Mouse (Mus musculus) neural tube, embryonic 14.5 days (tissue): ENCODE results near the gene Nod2. TPM values are rescaled to one million over a fixed set of nuclear protein-coding genes. Genes with fewer than 3 reads are reported as not detected.

Experiments
- ATAC-seq: fragments of 200-750 bp; cut with Nextera tagmentation; 2 replicates; pipeline ENCODE4 v1.8.0; 2017; ENCODE audit warnings: low read depth, mild to moderate bottlenecking, moderate TSS enrichment, moderate library complexity
- H3K27ac ChIP-seq: fragments of 300-500 bp; sonication (generic); 2 replicates; pipeline ENCODE4 v1.5.1; 2014; ENCODE audit warnings: low read depth, mild to moderate bottlenecking, control low read depth, low read length, moderate library complexity, mixed read lengths
- H3K27me3 ChIP-seq: fragments of 300-500 bp; sonication (generic); 2 replicates; pipeline ENCODE4 v1.6.1; 2014; ENCODE audit warnings: low read length; ENCODE audit not compliant: control insufficient read depth, insufficient read depth
- H3K36me3 ChIP-seq: fragments of 300-500 bp; sonication (generic); 2 replicates; pipeline ENCODE4 v1.6.1; 2014; ENCODE audit warnings: low read length, mixed read lengths; ENCODE audit not compliant: control insufficient read depth, insufficient read depth
- H3K4me1 ChIP-seq: fragments of 300-500 bp; sonication (generic); 2 replicates; pipeline ENCODE4 v1.6.1; 2014; ENCODE audit warnings: low read length; ENCODE audit not compliant: control insufficient read depth, insufficient read depth
- H3K4me2 ChIP-seq: fragments of 300-500 bp; sonication (generic); 2 replicates; pipeline ENCODE4 v1.6.1; 2014; ENCODE audit warnings: mild to moderate bottlenecking, low read depth, low read length, control low read depth
- H3K4me3 ChIP-seq: fragments of 300-500 bp; sonication (generic); 2 replicates; pipeline ENCODE4 v1.5.1; 2014; ENCODE audit warnings: low read depth, low read length, control low read depth, mixed read lengths
- H3K9ac ChIP-seq: fragments of 300-500 bp; sonication (generic); replicated peaks from 2 replicates; pipeline ENCODE4 v1.6.1; 2014; ENCODE audit warnings: low read depth, mild to moderate bottlenecking, control low read depth, low read length, mixed read lengths
- H3K9me3 ChIP-seq: fragments of 300-500 bp; sonication (generic); 2 replicates; pipeline ENCODE4 v1.6.1; 2016; ENCODE audit warnings: low read length; ENCODE audit not compliant: control insufficient read depth
- WGBS: fragments of 180-500 bp; shearing (Covaris S2); extraction: QIAGEN DNeasy Blood & Tissue Kit; methylation state at CpG from one replicate; pipeline ENCODE4 v1.1.7; 2014; 5-methylcytosine and 5-hydroxymethylcytosine counted together
- polyA plus RNA-seq: library from polyadenylated mRNA; unstranded; fragments of >200 nt; fragmentation: Nextera tagmentation; extraction: Ambion mirVana; gene quantifications from 2 replicates; pipeline ENCODE4 v1.2.1, GENCODE M21; 2014

The Nod2 gene
- polyA plus RNA-seq, 1 experiment from 2014 or later: 0.09 TPM

DNA sequence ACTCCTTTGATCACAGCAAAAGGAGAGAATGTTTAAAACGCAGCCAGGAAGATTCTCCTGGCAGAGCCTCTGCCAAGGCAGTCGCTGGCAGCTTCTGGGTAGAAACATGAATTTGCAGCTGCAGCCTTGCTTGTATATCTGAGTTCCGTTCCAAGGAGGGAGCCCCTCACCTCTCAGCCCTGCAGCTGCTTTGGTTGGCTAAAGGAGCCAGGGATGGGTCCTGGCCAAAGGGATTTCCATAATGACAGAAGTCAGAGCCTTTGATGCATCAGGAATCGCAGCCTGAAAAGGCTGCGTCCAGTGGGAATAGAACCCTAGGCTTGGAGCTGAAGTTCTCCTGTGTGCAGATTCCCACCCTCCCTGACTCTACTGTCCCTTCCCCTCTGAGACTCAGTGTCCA, 32.1 kb upstream of the Nod2 start:
- no peaks in the 10 kb centered on the region for H3K9me3 ChIP-seq
- no peak overlapping the region for H3K27ac ChIP-seq
- no peak for ATAC-seq
- no peaks in the 10 kb centered on the region for H3K4me1 ChIP-seq
- H3K4me2 ChIP-seq: no peak overlapping the region
- no peak overlapping the region for H3K9ac ChIP-seq
- H3K27me3 ChIP-seq: no peaks in the 10 kb centered on the region
- no peaks in the 10 kb centered on the region for H3K36me3 ChIP-seq
- 71% methylated on average over 5 of the region's 5 CpGs for WGBS
- H3K4me3 ChIP-seq: no peak overlapping the region

DNA sequence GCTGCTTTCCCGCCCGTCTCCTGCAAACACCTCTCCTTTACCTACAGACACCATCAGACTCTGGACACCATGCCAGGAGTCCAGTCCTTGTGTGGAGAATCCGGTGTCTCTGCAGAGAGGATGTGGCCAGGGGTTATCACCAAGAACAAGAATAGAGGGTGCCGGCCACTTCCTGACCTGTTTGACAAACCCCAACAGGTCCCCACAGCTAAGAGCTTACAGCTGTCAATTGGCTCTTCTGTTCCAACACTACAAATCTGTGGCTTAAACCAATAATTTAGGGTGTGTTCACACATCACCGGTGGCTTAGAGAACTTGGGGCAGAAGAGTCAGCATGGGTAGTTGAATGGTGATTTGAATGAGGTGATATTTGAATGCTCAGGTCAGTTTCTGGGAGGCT, 28.5 kb upstream of the Nod2 start:
- Histone ChIP-seq H3K9ac (no peak overlapping the region), H3K9me3 (no peaks in the 10 kb centered on the region), H3K27me3 (no peaks in the 10 kb centered on the region), H3K4me2 (no peak overlapping the region), H3K27ac (no peak overlapping the region), H3K36me3 (no peaks in the 10 kb centered on the region), H3K4me1 (no peaks in the 10 kb centered on the region), H3K4me3 (no peak overlapping the region)
- 78% methylated on average over 5 of the region's 5 CpGs for WGBS
- ATAC-seq: no peak

DNA sequence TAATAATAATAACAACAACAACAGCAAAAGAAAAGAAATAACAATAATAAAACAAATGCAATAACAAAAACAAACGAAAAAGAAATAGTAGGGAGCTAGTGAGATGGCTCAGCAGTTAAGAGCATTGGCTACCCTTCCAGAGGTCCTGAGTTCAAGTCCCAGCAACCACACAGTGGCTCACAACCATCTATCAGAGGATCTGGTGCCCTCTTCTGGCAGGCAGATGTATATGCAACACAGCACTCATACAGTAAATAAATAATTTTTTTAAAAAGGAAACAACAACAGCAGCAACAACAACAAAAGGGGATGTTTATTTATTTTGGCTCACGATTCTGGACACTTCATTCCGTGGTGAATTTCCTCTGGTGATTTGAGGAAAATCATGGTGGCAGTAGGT, 27.6 kb upstream of the Nod2 start:
- ATAC-seq: no peak
- WGBS: 79% methylated on average over 3 of the region's 3 CpGs
- H3K27ac ChIP-seq: no peak overlapping the region

DNA sequence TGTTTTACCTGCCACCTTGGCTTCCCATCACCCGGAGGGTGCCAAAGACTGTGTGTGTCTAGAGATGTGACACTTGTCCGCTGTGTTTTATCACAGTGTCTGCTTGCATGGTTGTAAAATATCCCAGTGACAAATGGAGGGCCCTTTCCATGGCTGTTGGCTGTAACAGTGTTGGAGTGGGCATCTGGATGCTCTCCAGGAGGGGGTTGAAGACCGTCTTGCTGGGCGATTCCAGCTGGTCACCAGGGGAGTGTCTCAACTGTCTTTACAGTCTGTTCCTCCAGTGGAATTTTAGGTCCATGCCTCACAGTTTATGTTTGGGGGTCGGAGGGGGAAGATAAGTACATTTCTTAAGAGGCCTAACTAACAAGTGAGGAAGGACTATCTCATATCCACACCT, 26.2 kb upstream of the Nod2 start:
- no peaks in the 10 kb centered on the region for H3K36me3 ChIP-seq
- no peaks in the 10 kb centered on the region for H3K9me3 ChIP-seq
- no peak for ATAC-seq
- no peaks in the 10 kb centered on the region for H3K4me1 ChIP-seq
- WGBS: 61% methylated on average over 5 of the region's 5 CpGs
- no peak overlapping the region for H3K4me2 ChIP-seq
- no peaks in the 10 kb centered on the region for H3K27me3 ChIP-seq
- no peak overlapping the region for H3K9ac ChIP-seq
- no peak overlapping the region for H3K27ac ChIP-seq
- no peak overlapping the region for H3K4me3 ChIP-seq

More for the DNA sequence above, 27.6 kb upstream of the Nod2 start:
- Histone ChIP-seq H3K4me2 (no peak overlapping the region), H3K9ac (no peak overlapping the region), H3K9me3 (no peaks in the 10 kb centered on the region), H3K4me3 (no peak overlapping the region), H3K4me1 (no peaks in the 10 kb centered on the region), H3K36me3 (no peaks in the 10 kb centered on the region), H3K27me3 (no peaks in the 10 kb centered on the region)

DNA sequence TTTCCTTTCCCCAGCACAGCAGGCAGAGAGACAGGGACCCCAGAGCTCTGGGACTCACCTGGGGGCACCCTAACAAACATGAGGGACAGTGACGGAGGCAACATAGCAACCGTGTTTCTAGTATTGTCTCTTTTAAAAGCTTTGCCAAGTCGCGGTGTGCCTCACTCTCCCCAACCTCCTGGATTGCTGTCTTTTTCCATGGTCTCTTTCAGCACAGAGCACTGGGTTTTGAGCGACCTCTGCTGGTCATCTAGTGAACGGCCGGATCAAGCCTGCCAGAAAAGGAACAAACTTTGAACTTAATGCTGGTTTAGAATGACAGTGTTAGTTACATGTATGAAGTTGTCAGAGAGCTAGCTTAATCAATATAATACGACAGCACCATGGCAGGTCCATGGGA, 25.7 kb upstream of the Nod2 start:
- 2% methylated on average over 8 of the region's 8 CpGs for WGBS
- H3K4me3 ChIP-seq: no peak overlapping the region
- no peak overlapping the region for H3K9ac ChIP-seq
- no peak overlapping the region for H3K27ac ChIP-seq
- no peaks in the 10 kb centered on the region for H3K4me1 ChIP-seq
- no peaks in the 10 kb centered on the region for H3K27me3 ChIP-seq
- H3K36me3 ChIP-seq: no peaks in the 10 kb centered on the region
- no peaks in the 10 kb centered on the region for H3K9me3 ChIP-seq
- ATAC-seq: peak; percentile 60
- H3K4me2 ChIP-seq: no peak overlapping the region

DNA sequence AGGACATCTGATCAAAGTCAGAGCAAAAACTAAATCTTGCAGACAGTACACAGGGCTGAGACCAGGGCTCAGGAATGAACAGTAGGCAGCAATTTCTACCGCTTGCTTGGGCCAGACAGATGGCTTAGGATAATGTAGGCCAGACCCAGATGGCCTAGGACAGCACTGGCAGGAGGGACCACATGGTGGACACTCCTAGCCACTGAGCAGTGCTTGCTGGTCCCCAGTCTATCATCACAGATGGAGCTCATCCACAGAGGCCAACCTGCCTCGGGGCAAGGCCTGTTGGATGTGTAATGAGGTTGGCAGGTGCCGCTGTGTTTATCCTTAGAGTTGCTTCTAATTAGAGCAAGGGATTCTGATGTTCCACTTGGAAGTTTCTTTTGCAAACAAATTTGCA, 23.8 kb upstream of the Nod2 start:
- no peak for ATAC-seq
- no peak overlapping the region for H3K9ac ChIP-seq
- WGBS: 73% methylated on average over 3 of the region's 3 CpGs
- H3K4me1 ChIP-seq: no peaks in the 10 kb centered on the region; the same call in 1 of the 2 replicates
- no peak overlapping the region for H3K4me2 ChIP-seq
- H3K27me3 ChIP-seq: no peaks in the 10 kb centered on the region
- no peaks in the 10 kb centered on the region for H3K36me3 ChIP-seq
- H3K9me3 ChIP-seq: no peaks in the 10 kb centered on the region
- no peak overlapping the region for H3K27ac ChIP-seq
- H3K4me3 ChIP-seq: no peak overlapping the region

DNA sequence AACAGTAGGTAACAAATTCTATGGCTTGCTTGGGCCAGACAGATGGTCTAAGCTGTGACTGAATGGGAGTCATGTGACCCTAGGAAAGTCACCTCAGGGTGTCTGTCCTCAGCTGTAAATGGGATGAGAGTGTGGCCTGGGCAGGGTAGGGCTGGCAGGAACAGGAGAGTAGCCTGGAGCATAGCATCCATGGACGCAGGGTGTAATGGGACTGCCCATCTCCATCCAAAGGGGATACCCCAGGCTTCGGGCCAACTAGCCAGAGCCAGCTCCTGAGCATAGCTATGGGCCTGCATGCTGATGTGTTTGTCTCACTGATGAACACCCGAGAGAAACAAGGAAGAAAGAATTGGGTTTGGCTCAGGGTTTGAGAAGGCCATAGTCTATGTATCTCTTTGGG, 22.8 kb upstream of the Nod2 start:
- Histone ChIP-seq H3K9ac (no peak overlapping the region), H3K27me3 (no peaks in the 10 kb centered on the region), H3K4me2 (no peak overlapping the region), H3K9me3 (no peaks in the 10 kb centered on the region), H3K4me3 (no peak overlapping the region), H3K36me3 (no peaks in the 10 kb centered on the region), H3K4me1 (no peaks in the 10 kb centered on the region; the same call in 1 of the 2 replicates), H3K27ac (no peak overlapping the region)
- WGBS: 79% methylated on average over 3 of the region's 3 CpGs
- ATAC-seq: no peak

DNA sequence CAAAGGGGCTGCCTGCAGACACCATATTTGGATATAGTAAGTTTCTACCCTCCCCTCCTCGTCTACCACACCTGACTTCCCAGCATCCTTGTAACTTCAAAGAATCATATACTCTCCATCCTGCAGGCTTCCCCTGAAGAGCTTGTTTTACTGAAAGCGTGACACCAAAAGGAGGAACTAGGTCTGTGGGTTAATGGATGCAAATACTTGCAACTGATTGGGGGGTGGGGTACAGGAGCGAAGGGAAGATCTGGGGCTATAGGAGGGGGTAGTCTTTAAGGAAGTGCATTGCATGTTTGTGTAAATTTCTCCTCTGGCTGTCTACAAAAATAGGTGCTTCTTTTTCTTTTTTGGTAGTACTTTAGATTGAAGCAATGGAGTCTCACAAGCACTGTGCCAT, 20.7 kb upstream of the Nod2 start:
- H3K4me2 ChIP-seq: no peak overlapping the region
- no peak overlapping the region for H3K4me3 ChIP-seq
- no peak overlapping the region for H3K27ac ChIP-seq
- H3K4me1 ChIP-seq: no peaks in the 10 kb centered on the region; the same call in 1 of the 2 replicates
- H3K36me3 ChIP-seq: no peaks in the 10 kb centered on the region
- WGBS: 82% methylated on average over 3 of the region's 3 CpGs
- H3K27me3 ChIP-seq: no peaks in the 10 kb centered on the region
- ATAC-seq: no peak
- no peak overlapping the region for H3K9ac ChIP-seq
- H3K9me3 ChIP-seq: no peaks in the 10 kb centered on the region

DNA sequence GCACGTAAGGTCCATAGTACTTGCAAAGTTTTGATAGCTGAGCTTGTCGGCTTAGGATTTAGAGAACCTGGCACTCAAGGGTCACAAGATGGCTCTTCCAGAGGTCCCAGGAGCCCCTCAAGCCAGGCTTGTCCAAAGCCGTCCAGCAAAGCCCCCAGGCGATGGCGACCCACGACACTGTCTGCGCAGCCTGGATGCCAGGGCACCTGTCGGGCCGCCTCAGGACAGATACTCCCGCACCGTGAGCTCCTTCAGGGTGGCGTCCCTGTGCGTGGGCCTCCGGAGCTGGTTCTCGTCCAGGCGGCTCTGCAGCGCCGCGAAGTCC, 20.2 kb upstream of the Nod2 start:
- peak overlapping the region; percentile 68 for H3K9ac ChIP-seq
- no peaks in the 10 kb centered on the region for H3K9me3 ChIP-seq
- H3K4me1 ChIP-seq: no peaks in the 10 kb centered on the region; the same call in 1 of the 2 replicates
- WGBS: 12% methylated on average over 19 of the region's 19 CpGs
- no peaks in the 10 kb centered on the region for H3K27me3 ChIP-seq
- 0 out of 2 replicates have a peak overlapping the region, but pooled peaks have one; percentile 80 for H3K27ac ChIP-seq
- no peak for ATAC-seq
- H3K4me3 ChIP-seq: peak overlapping the region; percentile 49
- peak overlapping the region; percentile 91 for H3K4me2 ChIP-seq
- H3K36me3 ChIP-seq: no peaks in the 10 kb centered on the region
